Mouse (Mus musculus) midbrain, embryonic 11.5 days (tissue): ENCODE measurements around the gene Lce6a. TPM values are rescaled to one million over a fixed set of nuclear protein-coding genes. Genes with fewer than 3 reads are reported as not detected.

Experiments
- ATAC-seq: fragments of 200-750 bp; cut with Nextera tagmentation; 2 replicates; pipeline ENCODE4 v1.8.0; 2017; ENCODE audit warnings: moderate TSS enrichment, moderate library complexity; ENCODE audit not compliant: low FRiP score
- DNase-seq: peaks from one replicate; pipeline ENCODE4 v3.0.0; 2015; ENCODE audit warnings: low spot score; ENCODE audit errors: missing footprints
- H3K27ac ChIP-seq: fragments of 300-500 bp; sonication (generic); 2 replicates; pipeline ENCODE4 v1.5.1; 2014; ENCODE audit warnings: low read depth, low read length
- H3K27me3 ChIP-seq: fragments of 300-500 bp; sonication (generic); 2 replicates; pipeline ENCODE4 v1.6.1; 2014; ENCODE audit warnings: mild to moderate bottlenecking, low read length, moderate library complexity, mixed read lengths; ENCODE audit not compliant: control insufficient read depth, insufficient read depth
- H3K36me3 ChIP-seq: fragments of 300-500 bp; sonication (generic); 2 replicates; pipeline ENCODE4 v1.6.1; 2014; ENCODE audit warnings: mild to moderate bottlenecking, low read length, moderate library complexity, mixed read lengths; ENCODE audit not compliant: control insufficient read depth, insufficient read depth
- H3K4me1 ChIP-seq: fragments of 300-500 bp; sonication (generic); 2 replicates; pipeline ENCODE4 v1.6.1; 2014; ENCODE audit warnings: low read length; ENCODE audit not compliant: control insufficient read depth, insufficient read depth
- H3K4me2 ChIP-seq: fragments of 300-500 bp; sonication (generic); 2 replicates; pipeline ENCODE4 v1.6.1; 2014; ENCODE audit warnings: mild to moderate bottlenecking, moderate library complexity
- H3K4me3 ChIP-seq: fragments of 300-500 bp; sonication (generic); 2 replicates; pipeline ENCODE4 v1.5.1; 2014; ENCODE audit warnings: low read depth, low read length
- H3K9ac ChIP-seq: fragments of 300-500 bp; sonication (generic); 2 replicates; pipeline ENCODE4 v1.6.1; 2014; ENCODE audit warnings: low read length
- H3K9me3 ChIP-seq: fragments of 300-500 bp; sonication (generic); 2 replicates; pipeline ENCODE4 v1.6.1; 2016; ENCODE audit warnings: low read length; ENCODE audit not compliant: control insufficient read depth
- WGBS: fragments of 180-500 bp; shearing (Covaris S2); extraction: QIAGEN DNeasy Blood & Tissue Kit; methylation state at CpG from one replicate; pipeline ENCODE4 v1.1.7; 2014; 5-methylcytosine and 5-hydroxymethylcytosine counted together
- polyA plus RNA-seq: library from polyadenylated mRNA; unstranded; fragments of >200 nt; fragmentation: Nextera tagmentation; extraction: Ambion mirVana; gene quantifications from 2 replicates; pipeline ENCODE4 v1.2.1, GENCODE M21; 2014

The Lce6a gene
- polyA plus RNA-seq, result not detected in 2 replicates

DNA sequence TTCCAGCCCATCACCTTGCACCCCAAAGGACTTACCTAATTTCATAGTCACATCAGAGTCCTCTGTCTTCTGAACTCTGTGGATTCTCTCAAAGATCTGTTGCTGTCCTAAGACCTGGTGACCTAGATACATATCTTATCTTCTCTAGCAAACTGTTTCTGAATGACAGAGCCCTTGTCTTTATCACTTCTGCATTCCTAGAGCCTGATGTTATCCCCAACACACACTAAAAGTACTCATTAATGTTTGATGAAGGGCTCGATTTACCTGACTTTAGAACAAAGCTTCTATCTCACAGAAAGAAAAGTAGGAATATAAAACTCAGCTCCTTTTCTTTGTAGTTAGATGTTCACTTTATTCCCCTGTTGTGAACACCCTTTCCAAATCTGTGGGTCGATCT is at the start of gene Lce6a:
TSS of gene Lce6a (minus strand) at position 101 of the 400 bp plus-strand sequence.
- 86% methylated on average over 2 of the region's 2 CpGs for WGBS
- no peak within 1 kb of the TSS for H3K27ac ChIP-seq
- no peaks in the 10 kb centered on the region for H3K4me1 ChIP-seq
- no peaks in the 10 kb centered on the region for H3K36me3 ChIP-seq
- no peak for ATAC-seq
- H3K9me3 ChIP-seq, result no peaks in the 10 kb centered on the region
- H3K9ac ChIP-seq, result no peak within 1 kb of the TSS
- H3K4me3 ChIP-seq, result no peak within 1 kb of the TSS
- H3K27me3 ChIP-seq, result no peaks in the 10 kb centered on the region
- H3K4me2 ChIP-seq, result no peak within 1 kb of the TSS
- DNase-seq, result no peak

DNA sequence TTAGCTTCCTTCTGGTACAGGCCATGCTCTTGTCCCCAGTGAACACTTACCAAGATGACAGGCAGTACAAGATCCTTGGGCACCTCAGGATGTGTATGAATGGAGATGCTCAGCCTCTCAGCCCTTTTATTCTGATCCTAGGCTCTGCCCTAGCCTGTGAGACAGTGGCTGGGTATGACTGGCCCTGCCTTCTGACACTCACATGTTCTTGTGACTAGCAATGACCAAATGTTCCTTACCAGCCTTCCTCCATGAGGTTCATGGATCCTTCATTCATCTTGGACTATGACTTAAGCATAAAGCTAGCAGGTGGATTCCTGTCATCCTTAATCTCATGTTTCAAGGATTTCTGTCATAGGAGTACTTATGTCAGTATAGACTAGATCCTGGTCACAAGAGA is 48.8 kb upstream of the Lce6a start, which contains the start of gene Lce1a2:
TSS of gene Lce1a2 (minus strand) at position 101 of the 400 bp plus-strand sequence.
- Histone ChIP-seq H3K9me3 (no peaks in the 10 kb centered on the region), H3K4me1 (no peaks in the 10 kb centered on the region), H3K9ac (no peak within 1 kb of the TSS), H3K27me3 (no peaks in the 10 kb centered on the region), H3K27ac (no peak within 1 kb of the TSS), H3K36me3 (no peaks in the 10 kb centered on the region), H3K4me3 (no peak within 1 kb of the TSS), H3K4me2 (no peak within 1 kb of the TSS)
- no peak for DNase-seq
- no peak for ATAC-seq

DNA sequence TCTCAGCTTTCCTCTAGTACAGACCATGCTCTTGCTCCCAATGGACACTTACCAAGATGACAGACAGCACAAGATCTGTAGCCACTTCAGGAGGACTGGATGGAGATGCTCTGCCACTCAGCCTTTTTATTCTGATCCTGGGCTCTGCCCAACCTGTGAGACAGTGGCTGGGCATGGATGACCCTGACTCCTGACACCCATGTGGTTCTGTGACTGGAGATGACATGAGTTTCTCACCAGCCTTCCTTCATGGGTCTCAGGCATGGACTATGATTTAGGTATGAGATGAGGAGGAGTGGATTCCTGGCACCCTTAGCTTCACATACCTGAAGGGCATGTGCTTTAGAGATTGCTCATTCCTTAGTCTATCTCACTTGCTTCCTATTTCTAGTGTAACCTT is 35.4 kb upstream of the Lce6a start, which contains the start of gene Lce1b:
TSS of gene Lce1b (minus strand) at position 101 of the 400 bp plus-strand sequence.
- DNase-seq (no peak), ATAC-seq (no peak)
- no peaks in the 10 kb centered on the region for H3K9me3 ChIP-seq
- H3K36me3 ChIP-seq, result no peaks in the 10 kb centered on the region
- no peaks in the 10 kb centered on the region for H3K27me3 ChIP-seq
- no peak within 1 kb of the TSS for H3K27ac ChIP-seq
- no peak within 1 kb of the TSS for H3K4me2 ChIP-seq
- no peak within 1 kb of the TSS for H3K9ac ChIP-seq
- no peaks in the 10 kb centered on the region for H3K4me1 ChIP-seq
- no peak within 1 kb of the TSS for H3K4me3 ChIP-seq

DNA sequence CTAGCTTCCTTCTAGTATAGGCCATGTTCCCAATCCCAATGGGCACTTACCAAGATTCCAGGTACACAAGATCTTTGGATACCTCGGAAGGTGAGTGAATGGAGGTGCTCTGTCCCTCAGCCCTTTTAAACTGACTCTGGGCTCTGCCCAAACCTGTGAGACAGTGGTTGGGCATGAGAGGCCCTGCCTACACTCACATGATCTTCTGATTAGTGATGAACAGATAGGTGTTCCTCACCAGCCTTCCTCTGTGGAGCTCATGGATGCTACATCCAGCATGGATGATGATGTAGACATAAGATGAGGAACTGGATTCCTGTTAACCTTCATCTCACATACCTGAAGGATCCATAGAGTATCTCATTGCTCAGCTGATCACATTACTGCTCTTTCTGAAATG is 26.7 kb upstream of the Lce6a start, which contains the start of gene Lce1a1:
TSS of gene Lce1a1 (minus strand) at position 101 of the 400 bp plus-strand sequence.
- no peaks in the 10 kb centered on the region for H3K36me3 ChIP-seq
- H3K27ac ChIP-seq, result no peak within 1 kb of the TSS
- DNase-seq, result no peak
- no peaks in the 10 kb centered on the region for H3K9me3 ChIP-seq
- ATAC-seq, result no peak
- WGBS, result 93% methylated on average over 1 of the region's 1 CpGs
- no peaks in the 10 kb centered on the region for H3K27me3 ChIP-seq
- H3K9ac ChIP-seq, result no peak within 1 kb of the TSS
- H3K4me1 ChIP-seq, result no peaks in the 10 kb centered on the region
- H3K4me3 ChIP-seq, result no peak within 1 kb of the TSS
- H3K4me2 ChIP-seq, result no peak within 1 kb of the TSS

DNA sequence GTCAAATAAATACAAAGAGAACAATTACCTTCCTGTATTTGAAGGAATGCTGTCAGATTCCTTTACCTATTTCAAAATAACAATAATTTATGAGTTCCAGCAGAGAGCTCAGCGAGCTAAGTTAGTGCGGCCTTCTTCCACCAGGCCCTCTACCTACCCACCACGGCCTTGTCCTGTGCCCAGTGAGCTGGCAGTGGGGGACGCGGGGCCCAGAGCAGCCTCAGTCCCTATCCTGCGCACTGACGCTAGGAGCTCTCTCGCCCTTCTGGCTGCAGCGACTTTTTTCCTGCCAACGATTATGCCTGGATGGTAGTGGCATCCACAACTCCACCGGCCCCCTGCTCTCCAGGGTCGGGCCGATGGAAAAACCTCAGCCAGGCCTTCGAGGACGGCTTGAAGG is 18.4 kb upstream of the Lce6a start:
- Histone ChIP-seq H3K4me2 (no peak overlapping the region), H3K27ac (no peak overlapping the region), H3K9ac (no peak overlapping the region), H3K4me1 (no peaks in the 10 kb centered on the region), H3K36me3 (no peaks in the 10 kb centered on the region), H3K27me3 (no peaks in the 10 kb centered on the region), H3K9me3 (no peaks in the 10 kb centered on the region), H3K4me3 (no peak overlapping the region)
- no peak for ATAC-seq
- no peak for DNase-seq
- WGBS, result 92% methylated on average over 15 of the region's 15 CpGs

DNA sequence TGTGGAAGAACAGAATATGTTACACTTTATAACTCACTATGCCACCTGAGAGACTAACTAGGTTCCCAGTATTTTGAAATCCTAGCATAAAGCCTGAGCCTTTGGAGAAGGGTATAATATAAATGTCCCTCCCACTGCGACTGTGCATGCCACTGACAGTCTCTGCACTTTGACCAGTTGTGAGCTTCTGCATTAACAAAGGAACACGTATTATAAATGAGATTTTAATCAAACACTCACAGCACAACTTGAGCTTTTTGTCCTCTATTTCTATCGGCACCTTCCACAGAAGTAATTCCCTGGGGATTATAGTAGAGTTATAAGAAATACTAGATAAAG is 17.2 kb upstream of the Lce6a start:
- H3K4me2 ChIP-seq, result no peak overlapping the region
- ATAC-seq (no peak), DNase-seq (no peak)
- H3K9ac ChIP-seq, result no peak overlapping the region
- H3K27me3 ChIP-seq, result no peaks in the 10 kb centered on the region
- no peak overlapping the region for H3K4me3 ChIP-seq
- H3K36me3 ChIP-seq, result no peaks in the 10 kb centered on the region
- no peaks in the 10 kb centered on the region for H3K9me3 ChIP-seq
- no peak overlapping the region for H3K27ac ChIP-seq
- WGBS, result 81% methylated on average over 3 of the region's 3 CpGs
- H3K4me1 ChIP-seq, result no peaks in the 10 kb centered on the region

DNA sequence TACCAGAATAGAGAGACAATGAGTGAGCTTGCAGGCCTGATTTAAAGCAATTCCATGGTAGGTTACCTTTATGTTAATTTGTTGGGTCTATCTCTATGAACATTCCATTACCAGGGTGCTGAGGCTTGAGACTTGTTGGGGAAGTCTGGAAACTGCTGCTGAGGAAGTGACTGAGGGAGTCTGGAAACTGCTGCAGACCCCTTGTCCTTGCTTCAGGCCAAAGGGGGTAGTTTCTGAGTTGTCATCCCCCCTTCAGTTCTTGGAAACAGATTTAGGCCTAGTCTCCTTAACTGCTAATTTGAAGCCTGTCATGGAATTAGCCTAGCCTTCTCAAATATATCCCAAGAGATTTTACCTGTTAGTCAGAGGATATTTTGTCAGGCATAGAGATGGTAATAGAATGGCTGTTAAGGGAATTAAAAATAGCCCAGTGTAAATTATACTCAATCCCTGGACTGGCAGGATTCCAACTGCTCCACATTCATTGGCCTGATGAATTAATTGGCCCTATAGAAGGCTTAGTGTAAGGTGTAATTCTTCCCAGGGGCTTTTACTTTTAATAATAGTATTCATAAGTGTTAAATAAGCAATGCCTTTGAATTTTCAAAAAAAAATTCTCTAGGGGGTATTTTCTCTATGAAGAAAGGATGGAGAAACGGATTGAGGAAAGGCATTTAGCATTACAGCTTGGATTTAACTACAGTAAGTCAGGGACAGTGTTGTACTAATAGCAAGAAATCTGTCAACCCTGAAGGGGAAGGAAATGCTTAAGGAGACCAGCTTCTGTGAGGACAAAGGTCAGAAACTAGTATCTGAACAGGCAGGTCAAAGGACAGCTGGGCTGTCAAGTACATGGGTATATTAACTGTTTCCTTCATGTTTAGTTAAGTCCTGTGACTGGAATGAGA is 16.5 kb upstream of the Lce6a start:
- 78% methylated on average over 1 of the region's 1 CpGs for WGBS
- Histone ChIP-seq H3K4me2 (no peak overlapping the region), H3K27me3 (no peaks in the 10 kb centered on the region), H3K4me1 (no peaks in the 10 kb centered on the region), H3K9ac (no peak overlapping the region), H3K36me3 (no peaks in the 10 kb centered on the region), H3K4me3 (no peak overlapping the region), H3K9me3 (no peaks in the 10 kb centered on the region), H3K27ac (no peak overlapping the region)
- ATAC-seq (no peak), DNase-seq (no peak)

DNA sequence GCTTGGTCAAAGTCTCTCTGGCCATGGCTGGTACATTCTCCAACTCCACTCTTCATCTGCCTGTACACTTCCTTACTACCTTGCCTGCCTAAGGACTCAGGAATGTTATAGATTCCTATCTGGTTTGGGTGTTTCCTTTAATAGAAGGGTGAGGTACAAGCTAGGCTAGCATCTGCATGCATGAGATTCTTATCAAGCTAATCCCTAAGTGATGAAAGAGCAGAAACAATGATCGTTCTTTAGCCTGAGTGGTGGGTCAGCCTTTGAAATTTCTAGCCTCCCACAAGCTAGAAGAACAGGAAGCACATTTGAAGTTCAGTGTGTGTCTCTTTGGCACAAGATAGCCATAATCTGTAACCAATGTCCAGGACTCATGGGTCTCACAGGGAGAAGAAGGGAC is 11.7 kb downstream of the Lce6a start:
- 59% methylated on average over 1 of the region's 1 CpGs for WGBS
- no peak for ATAC-seq
- Histone ChIP-seq H3K4me2 (no peak overlapping the region), H3K9me3 (no peaks in the 10 kb centered on the region), H3K4me3 (no peak overlapping the region), H3K27me3 (no peaks in the 10 kb centered on the region), H3K36me3 (no peaks in the 10 kb centered on the region), H3K4me1 (no peaks in the 10 kb centered on the region), H3K27ac (no peak overlapping the region), H3K9ac (no peak overlapping the region)
- no peak for DNase-seq

DNA sequence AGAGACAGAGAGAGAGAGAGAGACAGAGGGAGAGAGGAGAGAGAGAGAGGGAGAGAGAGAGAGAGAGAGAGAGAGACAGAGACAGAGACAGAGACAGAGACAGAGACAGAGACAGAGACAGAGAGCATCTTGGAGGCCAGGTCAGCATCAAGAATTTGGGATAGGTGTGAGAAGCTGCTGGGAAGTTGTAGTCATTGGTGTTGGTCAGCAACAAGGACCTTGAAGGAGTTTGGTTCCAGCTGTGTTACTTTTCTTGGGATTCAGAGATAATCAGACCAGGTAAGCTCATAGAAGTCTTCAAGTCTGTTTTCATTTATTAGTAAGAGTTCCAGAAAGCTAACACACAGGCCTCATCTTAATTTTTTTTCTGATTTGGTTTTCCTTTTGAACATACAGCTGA is 14.1 kb downstream of the Lce6a start, which contains the start of gene 2210017I01Rik:
TSS of gene 2210017I01Rik (minus strand) at position 101 of the 400 bp plus-strand sequence.
- Histone ChIP-seq H3K27ac (no peak within 1 kb of the TSS), H3K4me2 (no peak within 1 kb of the TSS), H3K9ac (no peak within 1 kb of the TSS), H3K4me1 (no peaks in the 10 kb centered on the region), H3K9me3 (no peaks in the 10 kb centered on the region), H3K4me3 (no peak within 1 kb of the TSS), H3K27me3 (no peaks in the 10 kb centered on the region), H3K36me3 (no peaks in the 10 kb centered on the region)
- DNase-seq, result no peak
- no peak for ATAC-seq
